Mouse (Mus musculus) embryonic facial prominence, embryonic 10.5 days (tissue): ENCODE measurements around the gene D7Ertd443e. TPM values are rescaled to one million over a fixed set of nuclear protein-coding genes. Genes with fewer than 3 reads are reported as not detected.

ENCODE experiments used
- polyA plus RNA-seq: library from polyadenylated mRNA; unstranded; fragments of >200 nt; fragmentation: Nextera tagmentation; extraction: Ambion mirVana; gene quantifications from 2 replicates; pipeline ENCODE4 v1.2.1, GENCODE M21; 2016

The D7Ertd443e gene
- polyA plus RNA-seq, 1 experiment from 2014 or later = 0.11 TPM

Other genes with a start within 250 kb of the D7Ertd443e start
- 1.9 and 2.1 TPM in 2 replicates for gene Adam12, start 153.5 kb downstream of the D7Ertd443e start, polyA plus RNA-seq